11 mouse cellular contexts compared by ENCODE assay signal in the genomic region with DNA sequence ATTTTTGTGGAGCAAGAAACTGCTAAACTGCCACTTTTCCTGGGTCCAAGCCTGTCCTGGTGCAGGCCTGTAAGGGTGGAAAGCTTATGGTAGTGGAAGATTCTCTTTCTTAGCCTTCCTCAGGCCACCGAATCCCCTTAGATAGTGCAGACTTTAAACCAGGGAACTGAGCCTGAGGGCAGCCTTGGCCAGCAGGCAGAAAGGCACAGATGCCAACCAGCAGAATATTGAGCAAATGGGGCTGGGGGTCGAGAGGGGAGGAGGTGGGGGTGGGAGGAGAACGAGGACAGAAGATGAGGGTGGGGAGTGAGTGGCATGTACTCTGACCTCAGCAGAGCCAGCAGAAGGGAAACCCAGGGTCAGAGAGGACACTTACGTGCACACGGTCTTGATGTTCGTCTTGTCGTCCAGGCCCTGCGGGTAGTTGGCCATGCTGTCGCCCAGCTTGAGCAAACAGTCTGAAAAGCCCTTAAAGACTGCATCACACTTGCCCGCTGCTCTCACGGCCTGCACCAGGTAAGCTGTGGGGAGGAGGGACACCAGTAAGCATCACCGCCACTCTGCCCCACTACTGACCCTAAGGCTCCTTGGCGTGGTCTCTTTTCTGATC. TPM values are rescaled to one million over a fixed set of nuclear protein-coding genes. Genes with fewer than 3 reads are reported as not detected.
DNase-seq lines count a peak whose midpoint lies in the region; ATAC-seq and TF ChIP-seq lines count a peak whose summit lies in the region.
"Had no signal": no experiment of that assay in that cellular context is flagged by ENCODE, and none has a peak within 500 bp of the region (broad histone marks: within the 10 kb centered on the region; RNA-seq: fewer than 3 reads in every experiment).

No protein-coding gene starts in this region.

- H3K27me3 ChIP-seq in forebrain, embryonic 16.5 days (replicated peaks; ENCODE audit: control insufficient read depth, insufficient read depth, low read length): peaks cover 11% of the 10 kb centered on the region
- H3K27me3 ChIP-seq in midbrain, embryonic 12.5 days: peaks cover 83% of the 10 kb centered on the region

- 13% methylated on average over 13 of the region's 13 CpGs for WGBS in forebrain, embryonic 16.5 days
- under 1% methylated on average over 13 of the region's 13 CpGs for WGBS in midbrain, embryonic 12.5 days

- peak overlapping the region; percentile 69 for H3K4me2 ChIP-seq in forebrain, embryonic 16.5 days (ENCODE audit: low read length)
- peak overlapping the region; percentile 51 for H3K4me2 ChIP-seq in midbrain, embryonic 12.5 days (replicated peaks)
- H3K4me2 ChIP-seq: embryonic facial prominence, embryonic 13.5 days; liver, embryonic 13.5 days had no signal

- H3K36me3 ChIP-seq in forebrain, embryonic 16.5 days (ENCODE audit: control insufficient read depth, insufficient read depth): no peaks in the 10 kb centered on the region
- no peaks in the 10 kb centered on the region for H3K36me3 ChIP-seq in midbrain, embryonic 12.5 days
- H3K36me3 ChIP-seq: embryonic facial prominence, embryonic 13.5 days; liver, embryonic 13.5 days had no signal

- peak overlapping the region; percentile 55 for H3K9ac ChIP-seq in forebrain, embryonic 16.5 days (replicated peaks; ENCODE audit: low read depth, low read length)
- peak overlapping the region; percentile 70 for H3K9ac ChIP-seq in midbrain, embryonic 12.5 days (replicated peaks)
- H3K9ac ChIP-seq: embryonic facial prominence, embryonic 13.5 days; liver, embryonic 13.5 days had no signal

- H3K4me1 ChIP-seq in forebrain, embryonic 16.5 days (replicated peaks; ENCODE audit: control insufficient read depth, insufficient read depth, low read length): peaks cover 35% of the 10 kb centered on the region
- H3K4me1 ChIP-seq in midbrain, embryonic 12.5 days: peaks cover 29% of the 10 kb centered on the region

- no peak for TF ChIP-seq CTCF in brain, embryonic 14.5 days (IDR thresholded peaks at IDR 0.05; ENCODE audit: borderline replicate concordance, extremely low read depth, insufficient read depth, insufficient read length)

- H3K9me3 ChIP-seq in forebrain, embryonic 16.5 days (ENCODE audit: control insufficient read depth, low read length): no peaks in the 10 kb centered on the region
- H3K9me3 ChIP-seq in midbrain, embryonic 12.5 days: no peaks in the 10 kb centered on the region
- H3K9me3 ChIP-seq: embryonic facial prominence, embryonic 13.5 days; liver, embryonic 13.5 days had no signal

- peak; percentile 48 for DNase-seq in brain, embryonic 14.5 days (ENCODE audit: low read depth)
- peak; percentile 50 to 54 for DNase-seq in cerebellum, postnatal 14 days
- no peak for DNase-seq in ovary, postnatal 36 days (ENCODE audit: low spot score)
- DNase-seq in layer of hippocampus, adult 9-11 months: no peak
- DNase-seq in adrenal gland, postnatal 14 days: no peak
- DNase-seq: kidney, postnatal 10 days; liver, embryonic 13.5 days had no signal

- no peak for ATAC-seq in forebrain, embryonic 16.5 days
- no peak for ATAC-seq in midbrain, embryonic 12.5 days (ENCODE audit: low FRiP score, low read depth)
- ATAC-seq in megakaryocyte progenitor cell, adult 5-6 weeks (replicated peaks; ENCODE audit: poor library complexity): no peak

- TF ChIP-seq POLR2A in brain, embryonic 14.5 days (IDR thresholded peaks at IDR 0.05; ENCODE audit: borderline replicate concordance, extremely low read depth, insufficient read depth, insufficient read length, poor library complexity, severe bottlenecking): no peak

- peak overlapping the region; percentile 31 for H3K27ac ChIP-seq in forebrain, embryonic 16.5 days (ENCODE audit: low read length)
- peak overlapping the region; percentile 92 for H3K27ac ChIP-seq in midbrain, embryonic 12.5 days (replicated peaks)
- H3K27ac ChIP-seq: embryonic facial prominence, embryonic 13.5 days; liver, embryonic 13.5 days had no signal

- H3K4me3 ChIP-seq in forebrain, embryonic 16.5 days (replicated peaks; ENCODE audit: low read length): peak overlapping the region; percentile 54
- H3K4me3 ChIP-seq in midbrain, embryonic 12.5 days: peak overlapping the region; percentile 44
- H3K4me3 ChIP-seq: embryonic facial prominence, embryonic 13.5 days; liver, embryonic 13.5 days had no signal

RNA-seq across cellular contexts. Expression of a gene that starts 5.1 kb away (rescaled TPM):
- 67.3 and 67.5 TPM in 2 replicates for polyA plus RNA-seq in brain, embryonic 14.5 days (2012; rRNA removed)
- 51.0 and 51.3 TPM in 2 replicates for polyA plus RNA-seq in forebrain, embryonic 16.5 days (2015; fragmentation: Nextera tagmentation; extraction: Ambion mirVana)
- polyA plus RNA-seq in midbrain, embryonic 12.5 days (2016; fragmentation: Nextera tagmentation; extraction: Ambion mirVana): 61.5 and 71.1 TPM in 2 replicates
- total RNA-seq in megakaryocyte progenitor cell, adult 5-6 weeks (2015): not detected in 2 replicates
- total RNA-seq in megakaryocyte progenitor cell, adult 5-6 weeks (2017): not detected in 2 replicates
- total RNA-seq in adrenal gland, postnatal 14 days (2021): 5.9 and 40.5 TPM in 2 replicates

Comparison
In these comparisons a context has a peak if more than half of its experiments do, and no peak if none do; other contexts are left out.
1. DNase-seq: peak in brain, embryonic 14.5 days (single experiment) and cerebellum, postnatal 14 days (2 of 2); none in ovary, postnatal 36 days (single experiment), layer of hippocampus, adult 9-11 months (single experiment) and adrenal gland, postnatal 14 days (single experiment).